Mouse (Mus musculus) heart, adult 8-10 months (tissue): Measurements from ENCODE around the gene 0610012G03Rik. TPM values are rescaled to one million over a fixed set of nuclear protein-coding genes. Genes with fewer than 3 reads are reported as not detected.

Experiments used
- microRNA-seq: library from miRNA; unstranded; fragments of <30 nt; microRNA quantifications from one replicate; pipeline ENCODE4 v1.2.0, GENCODE M21; 2022
- total RNA-seq, 4 experiments: library from RNA; stranded (reverse); gene quantifications; 2 replicates each; pipeline ENCODE4 v1.2.4; 2022

Gene 0610012G03Rik
- total RNA-seq, 4 experiments from 2014 or later: 61.6 to 83.0 (median 78.3) TPM

Small RNA genes within 50 kb of the gene (microRNA-seq; reads per million reads assigned to microRNA genes)
- not detected for gene Gm26269

Other genes with a start within 250 kb of the 0610012G03Rik start
- gene Meltf, start 69.7 kb downstream of the 0610012G03Rik start, total RNA-seq: not detected
- gene Pigz, start 14.6 kb downstream of the 0610012G03Rik start, total RNA-seq: 1 to 10 TPM; 4.2 to 7.8 (median 4.4) TPM
- gene Ncbp2, start within 50 bp of the 0610012G03Rik start, total RNA-seq: 10 to 100 TPM; 22.6 to 26.4 (median 24.9) TPM
- gene Senp5, start 54.8 kb upstream of the 0610012G03Rik start, total RNA-seq: 10 to 100 TPM; 10.0 to 13.9 (median 11.7) TPM
- 10 to 100 TPM; 22.8 to 27.3 (median 25.2) TPM for gene Pak2, start 130.8 kb upstream of the 0610012G03Rik start, total RNA-seq
- 10 to 100 TPM; 17.3 to 20.2 (median 20.0) TPM for gene Pigx, start 151.2 kb upstream of the 0610012G03Rik start, total RNA-seq
- gene Cep19, start 151.3 kb upstream of the 0610012G03Rik start, total RNA-seq: 10 to 100 TPM in 3 of 4 experiments, 1 to 10 TPM in 1; 9.1 to 12.9 (median 12.4) TPM
- 1 to 10 TPM; 3.5 to 4.6 (median 3.5) TPM for gene Nrros, start 217.1 kb upstream of the 0610012G03Rik start, total RNA-seq
- gene Bex6, start 231.3 kb upstream of the 0610012G03Rik start, total RNA-seq: not detected